Mouse (Mus musculus) right cerebral cortex, postnatal 10 days (tissue): ENCODE measurements around the gene Tmc8.

Source experiments
- DNase-seq, 2 experiments: peaks; one replicate each; pipeline ENCODE4 v3.0.0; 2021; ENCODE audit warnings: low spot score in 2 of 2

Gene Tmc8

DNA sequence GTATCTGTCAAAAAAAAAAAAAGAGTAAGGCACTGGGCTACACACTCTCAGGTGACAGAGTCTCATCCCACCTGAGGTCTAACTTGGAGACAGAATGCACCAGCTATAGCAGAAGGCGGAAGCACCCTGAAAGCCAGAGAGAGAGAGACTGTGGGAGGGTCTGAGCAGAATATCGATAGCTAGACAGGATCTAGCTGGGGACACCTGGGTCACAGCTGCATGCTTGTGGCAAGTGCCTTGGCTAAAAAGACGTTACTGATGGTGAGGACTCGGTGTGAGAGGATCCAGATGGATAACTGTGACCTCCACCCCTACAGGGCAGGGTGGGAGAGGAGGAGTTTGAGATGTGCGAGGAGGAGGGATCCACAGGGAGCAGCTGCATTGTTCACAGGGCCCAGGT lies 15.1 kb downstream of the Tmc8 start:
- no peak for DNase-seq

DNA sequence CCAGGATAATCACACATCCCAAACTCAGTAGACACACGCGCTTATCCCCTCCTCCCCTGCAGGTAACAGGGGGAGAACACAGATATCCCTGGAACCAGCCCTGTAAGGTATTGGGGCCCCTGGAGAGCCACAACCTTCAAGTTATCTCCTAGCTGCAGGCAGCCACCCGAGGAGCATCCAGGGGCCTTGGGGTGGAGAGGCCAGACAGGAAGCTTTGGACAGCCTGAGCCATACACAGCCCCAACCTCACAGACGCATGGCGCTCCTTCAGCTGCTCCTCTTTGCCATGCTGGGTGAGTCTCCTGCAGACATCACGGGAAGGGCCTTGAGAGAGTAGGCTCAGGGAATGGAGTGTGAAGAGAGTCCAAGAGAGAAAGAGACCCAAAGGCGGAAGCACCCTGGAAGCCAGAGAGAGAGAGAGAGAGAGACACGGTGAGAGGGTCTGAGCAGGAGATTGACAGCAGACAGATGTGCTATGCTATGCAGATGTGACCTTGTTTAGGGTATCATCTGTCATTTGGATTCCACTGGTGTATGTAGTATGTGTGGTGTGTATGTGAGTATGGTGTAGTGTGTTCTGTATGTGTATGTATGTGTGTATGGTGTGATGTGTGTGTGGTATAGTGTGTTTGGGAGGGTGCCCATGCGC lies 15.8 kb downstream of the Tmc8 start, which contains the start of gene 6030468B19Rik:
TSS of gene 6030468B19Rik (plus strand) at position 150 of the 649 bp plus-strand sequence.
- no peak for DNase-seq

- no peak for DNase-seq
Observed at GRCm38 (mm10) chr11:117798160-117798541, 16.3 kb downstream of the Tmc8 start.

DNA sequence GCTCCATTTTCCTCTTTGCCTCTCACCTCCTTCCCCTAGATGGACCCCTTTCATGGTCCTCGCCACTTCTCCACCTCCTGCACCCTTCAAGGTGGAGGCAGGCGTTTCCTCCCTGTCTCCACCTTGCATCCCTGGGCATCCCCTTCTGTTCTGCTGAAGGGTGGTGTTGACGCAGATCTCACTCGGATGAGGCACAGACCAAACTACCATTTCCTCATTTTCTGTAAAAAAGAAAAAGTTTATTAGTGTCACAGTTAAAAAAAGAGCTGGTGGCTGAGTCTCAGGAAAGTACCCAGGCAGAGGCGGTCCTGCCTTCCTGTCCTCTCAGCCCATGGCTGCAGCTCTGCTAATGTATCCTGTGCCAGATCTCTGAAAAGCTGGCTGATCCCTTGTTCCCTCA lies 17.3 kb downstream of the Tmc8 start:
- DNase-seq, result no peak

- no peak for DNase-seq
Observed at GRCm38 (mm10) chr11:117800038-117800437, 18.2 kb downstream of the Tmc8 start.

DNA sequence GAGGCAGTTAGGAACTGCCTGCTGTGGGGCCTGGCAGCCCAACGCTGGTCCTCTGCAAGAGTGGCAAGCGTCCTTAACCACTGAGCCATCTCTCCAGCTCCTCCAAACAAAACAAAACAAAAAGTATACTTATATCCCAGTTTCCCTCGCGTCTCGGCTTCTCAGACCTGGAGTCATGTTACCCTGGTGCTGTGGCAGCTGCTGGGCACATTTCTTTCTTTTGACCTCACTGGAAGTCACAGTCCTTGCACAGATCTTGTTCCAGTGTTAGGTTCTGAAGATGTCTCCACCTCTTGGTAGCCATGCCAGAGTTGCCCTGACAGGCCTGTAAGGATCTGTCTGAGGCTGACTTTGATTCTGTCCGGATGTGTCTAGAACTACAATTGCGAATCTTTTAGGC lies 19.8 kb downstream of the Tmc8 start:
- no peak for DNase-seq

DNA sequence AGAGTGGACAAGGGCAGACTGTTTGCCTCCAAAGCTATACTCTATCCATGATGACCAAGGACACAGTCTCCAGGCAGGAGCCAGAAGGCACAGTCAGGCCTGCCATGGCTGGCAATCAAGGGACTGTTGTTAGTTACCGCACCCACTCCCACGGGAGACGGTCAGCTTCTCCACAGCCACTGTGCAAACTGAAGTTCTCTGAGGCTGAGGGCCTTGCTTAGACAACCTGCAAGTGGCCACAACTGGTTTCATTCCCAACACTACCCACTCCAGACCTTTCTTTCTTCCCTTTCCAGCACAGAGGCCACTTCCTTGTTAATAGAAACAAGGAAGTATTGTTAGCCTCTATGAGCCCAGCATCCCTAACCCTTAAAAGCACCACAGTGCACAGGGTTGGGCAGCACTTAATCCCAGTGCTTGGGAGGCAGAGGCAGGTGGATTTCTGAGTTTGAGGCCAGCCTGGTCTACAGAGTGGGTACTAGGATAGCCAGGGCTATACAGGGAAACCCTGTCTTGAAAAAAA lies 21.4 kb downstream of the Tmc8 start:
- DNase-seq, result no peak

GRCm38 (mm10) chr11:117806781-117807180 lies 24.9 kb downstream of the Tmc8 start:
- DNase-seq, result no peak

GRCm38 (mm10) chr11:117809407-117810311 lies 27.8 kb downstream of the Tmc8 start, which contains the start of the genes Gm20708 and Syngr2:
Gene Gm20708 (plus strand): TSS chr11:117809668.
Gene Syngr2 (plus strand): TSS chr11:117809668.
- peak; percentile 50 to 74 for DNase-seq

- DNase-seq, result peak; percentile 79 to 82
Observed at GRCm38 (mm10) chr11:117810401-117811046, 28.6 kb downstream of the Tmc8 start.

GRCm38 (mm10) chr11:117813867-117814266 lies 32.0 kb downstream of the Tmc8 start:
- DNase-seq, result no peak

- no peak for DNase-seq
Observed at GRCm38 (mm10) chr11:117814704-117815366, 33.0 kb downstream of the Tmc8 start.

DNA sequence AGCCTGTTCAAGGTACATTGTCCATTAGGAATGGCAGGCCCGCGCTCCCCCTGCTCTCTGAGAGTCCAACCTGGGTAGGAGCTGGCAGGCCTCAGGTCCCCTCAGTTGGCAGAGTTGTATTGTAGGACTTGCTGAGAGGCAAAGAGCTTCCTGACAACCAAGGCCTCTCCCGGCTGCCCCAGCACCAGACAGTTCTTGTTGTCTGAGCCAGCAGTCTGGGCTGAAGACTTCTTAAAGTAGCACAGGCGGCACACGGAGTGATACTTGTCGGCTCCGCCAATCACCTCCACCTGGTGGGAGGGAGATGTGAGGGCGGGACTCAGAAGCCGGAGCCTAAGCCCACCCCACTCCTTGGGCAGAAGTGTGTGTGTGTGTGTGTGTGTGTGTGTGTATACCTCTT lies 34.0 kb downstream of the Tmc8 start:
- DNase-seq, result peak in 1 of 2 experiments; percentile 22

DNA sequence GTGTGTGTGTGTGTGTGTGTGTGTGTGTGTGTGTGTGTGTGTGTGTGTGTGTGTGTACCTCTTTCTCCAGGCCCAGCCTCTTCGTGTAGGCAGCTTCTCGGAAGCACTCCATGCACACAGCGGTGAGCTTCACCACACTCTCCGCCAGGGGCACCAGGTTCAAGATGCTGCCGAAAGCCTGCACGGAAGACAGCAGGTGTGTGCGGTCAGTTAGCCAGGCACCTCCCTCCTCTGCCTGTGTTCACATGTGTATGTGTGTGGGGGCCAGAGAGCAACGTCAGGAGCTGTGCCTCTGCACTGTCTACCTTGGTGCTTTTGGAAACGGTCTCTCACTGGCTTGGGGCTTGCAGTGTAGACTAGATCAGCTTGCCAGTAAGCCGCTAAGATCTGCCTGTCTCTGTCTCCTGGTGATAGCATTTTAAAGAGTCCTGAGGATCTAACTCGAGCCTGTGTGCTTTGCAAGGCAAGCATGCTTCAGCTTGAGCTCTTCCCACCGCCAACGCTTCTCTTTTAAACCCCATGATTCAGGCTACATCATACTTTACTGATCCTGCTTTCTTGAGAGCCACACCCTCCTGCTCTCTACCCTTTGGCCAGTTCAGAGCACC lies 34.6 kb downstream of the Tmc8 start:
- DNase-seq, result no peak

- DNase-seq, result no peak
Observed at GRCm38 (mm10) chr11:117819095-117819494, 37.2 kb downstream of the Tmc8 start.

DNA sequence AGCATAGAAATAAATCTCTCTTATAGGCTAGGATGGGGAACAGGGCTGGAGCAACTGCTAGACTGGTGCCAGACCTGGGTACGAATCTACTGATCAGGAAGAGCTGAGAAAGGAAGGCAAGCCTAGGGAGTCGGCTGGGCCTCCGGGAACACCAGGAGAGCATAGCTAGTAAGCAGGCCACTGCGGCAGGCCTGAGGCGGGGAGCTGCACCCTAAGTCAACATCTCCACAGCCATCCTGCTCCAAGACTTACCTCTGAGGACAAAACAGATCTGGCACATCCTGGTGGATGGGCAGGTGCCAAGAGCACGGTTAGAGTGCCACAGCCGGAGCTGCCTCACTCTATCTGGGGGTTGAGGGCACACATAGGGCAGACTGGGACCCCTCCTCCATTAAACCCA lies 38.3 kb downstream of the Tmc8 start:
- no peak for DNase-seq

DNA sequence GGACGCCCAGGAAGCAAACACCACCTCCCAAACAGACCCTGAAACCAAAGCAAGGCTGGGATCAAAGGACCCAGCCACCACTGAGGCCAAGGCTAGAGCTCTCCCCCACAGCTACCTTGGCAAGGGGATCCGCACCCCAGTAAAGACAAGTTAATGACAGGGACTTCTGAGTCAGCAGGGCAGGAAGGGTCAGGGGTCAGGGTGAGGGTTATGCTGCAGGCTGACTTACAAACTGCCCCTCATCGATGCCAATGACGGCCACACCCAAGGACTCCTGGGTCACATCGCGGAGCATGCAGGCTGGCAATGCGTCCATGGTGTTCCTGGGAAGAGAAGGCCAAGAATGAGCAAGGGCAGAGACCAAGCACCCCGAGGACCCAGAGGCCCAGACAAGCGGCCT lies 40.0 kb downstream of the Tmc8 start:
- DNase-seq, result no peak

GRCm38 (mm10) chr11:117822728-117823241 lies 40.9 kb downstream of the Tmc8 start:
- DNase-seq, result no peak

DNA sequence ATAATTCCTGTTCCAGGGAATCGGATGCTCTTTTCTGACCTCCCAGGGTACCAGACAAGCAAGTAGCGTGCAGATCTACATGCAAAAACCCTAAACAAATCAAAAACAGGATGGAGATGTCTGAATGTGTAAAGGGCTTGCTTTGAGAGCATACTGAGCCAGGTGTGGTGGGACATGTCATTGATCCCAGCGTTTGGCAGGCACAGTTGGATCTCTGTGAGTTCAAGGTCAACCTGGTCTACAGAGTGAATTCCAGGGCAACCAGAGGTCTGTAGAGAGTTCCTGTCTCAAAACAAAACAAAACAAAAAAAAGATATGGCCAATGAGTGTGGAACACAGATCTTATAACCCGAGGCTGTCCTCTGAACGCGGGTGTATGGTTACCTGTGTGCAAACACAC lies 41.5 kb downstream of the Tmc8 start:
- DNase-seq, result no peak

- peak; percentile 84 to 88 for DNase-seq
Observed at GRCm38 (mm10) chr11:117824060-117824969, 42.4 kb downstream of the Tmc8 start.
